Mouse (Mus musculus): ENCODE data around the gene Rhot2.

Gene Rhot2

DNA sequence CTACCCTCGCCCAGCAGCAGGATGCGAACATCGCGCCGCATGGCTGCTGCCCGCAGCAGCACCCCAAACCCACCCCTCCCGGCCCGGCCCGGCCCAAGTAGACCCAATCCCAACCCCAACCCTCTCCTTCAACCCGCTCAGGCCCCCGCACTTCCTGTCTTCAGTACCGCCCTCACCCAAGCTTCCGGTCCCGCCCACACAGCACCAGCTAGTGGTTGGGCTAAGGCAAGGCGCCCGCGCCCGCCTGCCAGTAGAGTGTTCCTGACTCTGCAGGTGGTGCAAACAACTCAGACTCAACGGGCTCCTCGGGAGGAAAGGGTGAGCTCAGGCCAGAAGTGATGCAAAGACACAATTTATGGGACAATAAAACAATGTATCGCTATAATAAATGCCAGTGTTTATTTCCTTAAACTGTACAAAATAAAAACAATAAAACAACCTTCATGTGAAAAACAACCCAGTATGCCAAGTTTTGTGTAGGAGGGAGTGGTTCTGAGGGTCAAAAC lies at the start of gene Rhot2:
TSS of gene Rhot2 (minus strand) at position 456 of the 506 bp plus-strand sequence.
- peak; percentile 75 for DNase-seq (ENCODE audit: low read depth, low spot score)

DNA sequence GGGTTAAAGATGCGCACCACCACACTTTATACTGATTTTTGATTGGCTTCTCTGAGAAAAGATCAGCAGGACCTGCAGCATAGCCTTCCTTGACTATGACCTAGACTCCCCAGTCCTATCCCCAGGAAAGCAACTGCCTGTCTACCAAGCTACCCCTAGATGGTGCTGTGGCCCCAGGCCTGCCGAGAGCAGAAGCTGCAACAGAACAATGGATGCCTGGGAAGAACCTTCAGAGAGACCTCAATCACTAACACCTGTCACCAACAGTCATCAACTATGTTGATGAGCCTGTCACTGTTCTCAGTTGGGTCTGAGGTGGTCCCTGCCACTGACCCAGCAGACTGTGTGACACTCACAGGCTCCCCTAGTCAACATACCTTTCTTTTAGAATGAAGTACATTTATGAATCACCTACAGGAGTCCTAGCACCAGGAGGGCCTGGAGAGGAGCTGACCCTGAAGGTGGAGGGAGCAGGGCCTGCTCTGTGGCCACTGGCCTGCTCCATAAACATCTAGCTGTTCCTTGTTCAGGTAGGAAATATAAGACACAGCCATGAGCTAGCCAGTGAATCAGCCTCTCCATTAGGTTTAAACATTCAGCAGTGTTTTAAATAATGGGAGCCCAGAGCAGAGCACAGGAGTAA lies 49.4 kb upstream of the Rhot2 start:
- no peak for DNase-seq (ENCODE audit: low read depth, low spot score)

DNA sequence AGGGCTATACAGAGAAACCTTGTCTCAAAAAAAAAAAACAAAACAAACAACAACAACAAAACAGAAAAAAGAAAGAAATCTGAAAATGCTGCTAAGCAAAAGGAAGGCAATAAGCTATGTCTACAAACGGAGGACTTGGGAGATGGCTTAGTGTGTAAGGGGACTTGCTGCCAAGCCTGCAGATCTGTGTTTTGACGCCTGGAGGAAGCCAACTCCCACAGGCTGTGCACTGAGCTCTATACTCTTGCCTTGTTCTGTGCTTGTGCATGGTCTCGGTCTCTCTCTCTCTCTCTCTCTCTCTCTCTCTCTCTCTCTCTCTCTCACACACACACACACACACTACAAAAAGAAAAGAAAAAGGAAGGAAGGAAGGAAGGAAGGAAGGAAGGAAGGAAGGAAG lies 44.2 kb upstream of the Rhot2 start:
- DNase-seq (ENCODE audit: low read depth, low spot score), result no peak

DNA sequence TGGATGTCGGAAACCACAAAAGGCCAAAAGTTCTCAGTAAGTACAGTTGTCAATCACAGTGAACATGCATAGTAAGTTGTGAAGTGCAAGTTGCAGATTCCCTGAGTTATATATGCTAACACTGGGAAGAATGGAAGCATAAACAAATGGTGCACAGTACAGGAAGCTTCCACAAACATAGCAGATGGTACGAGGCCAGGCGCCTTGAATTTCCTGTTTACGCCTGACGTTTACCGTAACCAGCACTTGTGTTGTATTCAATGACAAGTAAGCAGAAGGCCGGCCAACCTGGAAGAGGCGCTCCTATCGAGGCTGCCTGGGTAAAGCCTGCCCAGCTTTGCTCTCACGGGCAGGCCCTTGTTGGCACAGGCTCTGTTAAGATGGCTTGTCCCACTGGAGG lies 42.8 kb upstream of the Rhot2 start:
- DNase-seq (ENCODE audit: low read depth, low spot score), result no peak

DNA sequence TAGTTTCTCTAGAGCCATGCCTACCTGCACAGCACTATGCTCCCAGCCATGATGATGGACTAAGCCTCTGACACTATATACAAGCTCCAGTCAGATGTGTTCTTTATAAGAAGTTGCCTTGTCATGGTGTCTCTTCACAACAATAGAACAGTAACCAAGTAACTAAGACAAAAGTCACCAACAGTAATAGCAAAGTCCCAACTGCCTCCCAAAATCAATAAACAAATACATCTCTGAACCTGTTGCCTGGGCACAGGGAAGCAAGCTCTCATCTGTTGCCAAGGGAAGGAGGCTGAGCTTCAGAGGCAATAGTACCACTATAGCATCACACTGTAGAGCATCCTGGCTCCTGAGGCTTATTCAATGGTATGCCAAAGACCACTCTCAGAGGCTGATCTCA lies 42.2 kb upstream of the Rhot2 start:
- DNase-seq (ENCODE audit: low read depth, low spot score), result no peak

DNA sequence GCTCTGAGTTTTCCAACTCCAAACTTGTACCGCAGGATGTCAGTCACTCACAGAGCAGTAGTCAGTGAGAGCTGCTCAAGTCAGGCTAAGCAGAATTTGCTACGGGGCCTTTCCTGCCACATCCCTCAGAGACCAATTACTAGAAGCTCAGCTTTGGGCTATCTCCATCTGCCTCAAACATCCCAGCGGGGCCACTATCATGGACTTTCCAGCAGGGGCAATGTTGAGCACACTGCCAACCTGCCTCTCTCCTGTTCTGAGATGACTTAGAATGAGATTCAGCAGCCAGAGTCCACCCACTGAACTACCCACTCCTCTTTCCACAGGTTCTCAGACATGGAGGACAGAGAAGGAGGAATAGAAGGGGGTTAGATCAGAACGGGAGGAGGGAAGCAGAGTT lies 41.0 kb upstream of the Rhot2 start:
- no peak for DNase-seq (ENCODE audit: low read depth, low spot score)

DNA sequence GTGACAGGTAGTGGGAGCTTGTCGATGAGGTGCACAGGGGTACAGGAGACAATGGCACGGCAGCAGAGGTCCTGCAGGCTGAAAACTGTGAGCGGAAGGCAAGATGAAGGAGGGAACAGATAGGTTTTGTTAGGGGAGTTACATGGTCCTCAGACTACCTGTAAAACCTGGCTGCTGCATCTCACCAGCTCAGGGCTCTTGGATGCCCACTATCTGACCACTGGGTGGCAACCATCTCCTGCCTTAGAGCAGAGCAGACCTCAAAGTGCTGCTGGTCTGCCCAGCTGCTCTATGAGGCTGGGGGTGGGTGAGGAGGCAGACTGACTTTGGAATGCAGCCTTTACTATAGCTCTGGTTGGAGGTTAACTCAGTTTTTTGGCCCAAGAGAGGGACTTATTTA lies 39.2 kb upstream of the Rhot2 start:
- no peak for DNase-seq (ENCODE audit: low read depth, low spot score)

DNA sequence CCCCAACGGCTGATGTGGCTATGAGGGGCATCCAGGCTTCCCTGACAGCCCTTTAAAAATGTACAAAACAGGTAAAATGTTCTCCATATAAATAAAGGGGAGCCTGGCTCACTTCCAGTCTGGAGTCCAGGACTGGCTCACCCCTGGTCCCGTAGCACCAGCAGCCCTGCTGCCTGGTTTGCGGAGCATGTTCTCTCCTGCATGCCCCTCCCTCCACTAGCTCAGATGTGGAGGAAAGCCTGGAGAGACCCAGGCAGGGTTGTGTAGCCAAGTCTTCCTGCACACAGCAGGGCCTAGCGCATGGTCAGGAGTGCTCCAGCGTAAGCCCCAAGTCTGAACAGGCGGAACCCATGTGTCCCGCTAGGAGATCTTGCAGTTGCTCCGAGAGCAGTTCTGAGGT lies 38.6 kb upstream of the Rhot2 start:
- no peak for DNase-seq (ENCODE audit: low read depth, low spot score)

DNA sequence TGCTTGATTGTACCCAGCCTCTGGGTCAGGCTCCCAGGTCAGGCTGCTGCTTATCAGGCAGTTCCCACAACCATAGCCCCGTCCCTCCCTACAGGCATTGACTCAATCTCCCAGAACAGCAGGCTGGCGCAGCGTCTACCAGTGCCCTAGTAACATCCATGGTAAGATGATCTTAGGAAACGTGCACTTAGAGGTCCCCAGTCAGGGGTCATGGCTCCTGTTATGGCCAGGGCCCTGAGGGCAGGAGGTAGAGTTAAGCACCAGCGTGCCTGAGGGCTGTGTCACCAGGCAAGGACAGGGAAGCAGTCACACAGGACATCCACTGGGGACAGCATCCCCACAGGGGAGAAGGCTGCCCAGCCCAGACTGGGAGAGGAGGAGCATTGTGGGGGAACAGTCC lies 37.7 kb upstream of the Rhot2 start:
- no peak for DNase-seq (ENCODE audit: low read depth, low spot score)

DNA sequence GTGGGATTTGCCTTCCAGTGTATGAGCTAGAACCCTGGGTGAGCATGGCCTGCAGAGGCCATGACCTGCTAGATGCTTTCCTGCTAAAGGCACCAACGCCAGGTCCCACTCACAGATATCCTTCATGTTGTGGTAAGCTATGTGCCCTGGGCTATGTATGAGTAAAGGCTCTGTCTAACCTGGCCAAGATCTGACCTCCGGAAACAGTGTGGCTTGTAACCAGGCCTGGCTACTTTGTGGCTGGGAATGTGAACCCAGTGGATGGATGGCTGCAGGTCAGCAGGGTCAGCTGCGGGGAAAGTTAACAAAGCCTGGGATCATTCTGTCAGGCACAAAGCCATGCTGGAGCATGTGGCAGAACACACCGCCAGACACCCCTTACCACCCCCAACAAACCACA lies 37.0 kb upstream of the Rhot2 start:
- DNase-seq (ENCODE audit: low read depth, low spot score), result no peak

DNA sequence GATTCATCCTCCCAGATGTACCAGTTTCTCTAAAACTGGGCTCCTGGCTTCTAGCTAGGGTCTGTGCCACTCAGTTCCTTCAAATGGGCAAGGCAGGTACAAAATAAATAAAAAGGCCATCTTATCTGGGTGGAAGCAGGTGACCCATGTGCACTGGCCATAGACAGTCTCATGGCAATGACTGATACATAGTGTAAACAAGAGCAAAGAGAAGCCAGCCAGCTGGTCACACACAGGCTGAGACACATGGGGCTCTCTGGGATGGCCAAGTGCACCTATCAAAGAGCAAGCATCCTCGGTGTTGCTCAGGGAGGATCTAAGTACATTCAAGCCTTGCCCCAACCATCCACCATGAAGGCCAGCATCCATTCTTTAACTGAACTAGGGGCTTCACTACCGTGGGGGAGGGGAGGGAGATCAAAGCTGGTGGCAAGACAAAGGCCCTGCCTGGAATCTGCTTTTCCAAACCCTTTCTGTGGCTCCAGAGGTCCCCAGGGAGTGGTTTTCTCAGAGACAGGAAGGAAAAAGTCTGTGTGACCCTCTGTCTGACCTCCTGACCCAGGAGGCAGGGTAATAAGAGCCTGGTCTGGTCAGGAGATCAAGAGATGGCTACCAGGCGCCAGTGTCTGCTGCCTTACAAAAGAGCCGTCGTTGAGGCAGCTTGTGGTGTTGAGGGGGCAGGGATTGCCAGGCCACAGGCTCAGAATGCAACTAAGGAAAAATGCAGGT lies 36.4 kb upstream of the Rhot2 start:
- DNase-seq (ENCODE audit: low read depth, low spot score), result no peak

DNA sequence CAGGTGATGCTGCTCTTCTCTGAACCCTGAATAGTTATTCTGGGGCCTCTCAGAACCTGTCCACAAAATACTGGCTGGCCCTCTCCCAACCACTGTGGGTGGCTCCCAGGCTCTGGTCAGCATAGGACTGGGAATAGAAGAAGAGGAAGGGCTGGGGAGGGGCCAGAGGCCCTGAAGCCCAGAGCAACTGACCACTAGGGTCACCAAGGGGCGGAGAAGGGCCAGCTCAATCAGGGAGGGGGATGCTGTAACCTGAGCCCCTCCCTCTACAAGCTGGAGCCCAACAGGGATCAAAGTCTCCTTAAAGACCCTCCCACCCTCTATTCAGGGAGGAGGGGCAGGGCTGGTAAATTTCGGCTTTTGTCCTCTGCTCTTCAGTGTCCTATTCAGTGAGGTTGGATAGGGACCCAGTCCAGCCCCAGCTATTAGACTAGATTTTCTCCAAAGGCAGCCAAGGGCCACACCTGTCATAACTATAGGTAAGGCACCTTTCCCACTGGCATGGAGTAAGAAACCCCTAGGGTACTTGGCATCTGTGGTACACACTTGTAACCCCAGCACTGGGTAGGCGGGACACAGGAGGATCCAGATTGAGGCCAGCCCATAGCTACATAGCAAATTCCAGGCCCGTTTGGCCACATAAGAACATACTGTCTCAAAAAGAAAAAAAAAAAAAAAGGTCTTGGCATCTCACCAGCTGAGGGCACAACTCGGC lies 35.7 kb upstream of the Rhot2 start, which contains the start of gene Wfikkn1:
TSS of gene Wfikkn1 (minus strand) at position 663 of the 715 bp plus-strand sequence.
- no peak for DNase-seq (ENCODE audit: low read depth, low spot score)

DNA sequence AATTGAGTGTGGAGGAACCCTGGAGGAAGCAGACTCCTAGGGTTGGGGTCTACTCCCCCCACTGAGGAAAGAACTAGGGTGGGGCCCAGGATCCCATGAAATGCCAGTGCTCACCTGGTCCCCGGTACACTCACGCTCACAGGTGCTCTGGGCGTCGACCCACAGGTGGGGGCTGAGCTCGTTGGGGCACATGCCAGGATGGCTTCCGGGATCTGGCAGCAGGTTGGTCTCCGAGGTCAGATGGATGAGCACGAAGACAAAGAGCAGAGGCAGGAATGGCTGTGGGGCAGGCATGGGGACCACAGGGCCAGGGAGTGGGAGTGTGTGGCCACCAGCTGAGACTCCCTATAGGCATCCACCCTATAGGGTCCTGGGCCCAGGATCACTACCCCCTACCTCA lies 35.1 kb upstream of the Rhot2 start:
- DNase-seq (ENCODE audit: low read depth, low spot score), result no peak

DNA sequence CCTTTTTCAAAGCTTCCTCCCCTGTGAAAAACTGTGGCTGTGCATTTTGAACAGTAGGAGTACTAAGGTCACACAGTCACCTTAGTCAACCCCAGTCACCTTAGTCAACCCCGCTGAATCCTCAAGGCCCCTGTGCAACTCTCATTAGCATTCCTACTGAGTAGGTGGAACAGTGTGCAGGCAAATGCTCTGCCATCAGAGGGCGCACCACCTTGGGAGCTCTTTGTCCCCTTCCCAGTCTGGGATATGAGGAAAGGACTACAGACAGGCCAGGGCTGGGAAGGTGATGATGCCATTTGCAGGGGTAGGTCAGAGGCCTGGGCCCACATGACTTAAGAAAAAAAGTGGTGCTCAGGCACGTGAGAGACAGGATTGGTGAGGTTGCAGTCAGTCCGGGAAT lies 34.6 kb upstream of the Rhot2 start:
- DNase-seq (ENCODE audit: low read depth, low spot score), result no peak

DNA sequence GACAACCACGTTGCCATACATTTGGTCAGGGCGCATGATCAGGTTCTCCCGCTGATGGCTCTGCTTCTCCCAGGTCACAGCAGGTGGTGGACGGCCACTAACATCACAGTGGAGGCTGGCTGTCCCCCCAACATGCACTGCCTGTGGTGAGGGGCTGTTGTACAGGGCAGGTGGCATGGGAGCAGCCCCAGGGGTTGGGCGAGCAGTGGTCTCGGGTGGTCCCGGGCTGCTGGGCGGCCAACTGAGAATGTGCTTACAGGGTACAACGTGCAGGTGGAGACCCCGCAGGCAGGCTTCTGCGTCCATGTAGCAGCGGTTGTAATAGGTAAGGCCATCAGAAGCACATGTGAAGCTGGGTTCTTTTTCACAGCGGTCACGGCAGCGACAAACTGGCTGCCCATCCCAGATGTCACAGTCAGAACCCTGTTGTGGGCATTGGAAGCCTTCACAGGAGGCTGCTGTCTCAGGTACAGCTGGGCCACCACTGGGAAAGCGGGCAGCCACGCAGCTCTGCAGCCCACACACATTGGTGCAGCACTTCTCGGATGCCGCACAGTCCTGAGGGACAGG lies 34.0 kb upstream of the Rhot2 start:
- DNase-seq (ENCODE audit: low read depth, low spot score), result no peak

DNA sequence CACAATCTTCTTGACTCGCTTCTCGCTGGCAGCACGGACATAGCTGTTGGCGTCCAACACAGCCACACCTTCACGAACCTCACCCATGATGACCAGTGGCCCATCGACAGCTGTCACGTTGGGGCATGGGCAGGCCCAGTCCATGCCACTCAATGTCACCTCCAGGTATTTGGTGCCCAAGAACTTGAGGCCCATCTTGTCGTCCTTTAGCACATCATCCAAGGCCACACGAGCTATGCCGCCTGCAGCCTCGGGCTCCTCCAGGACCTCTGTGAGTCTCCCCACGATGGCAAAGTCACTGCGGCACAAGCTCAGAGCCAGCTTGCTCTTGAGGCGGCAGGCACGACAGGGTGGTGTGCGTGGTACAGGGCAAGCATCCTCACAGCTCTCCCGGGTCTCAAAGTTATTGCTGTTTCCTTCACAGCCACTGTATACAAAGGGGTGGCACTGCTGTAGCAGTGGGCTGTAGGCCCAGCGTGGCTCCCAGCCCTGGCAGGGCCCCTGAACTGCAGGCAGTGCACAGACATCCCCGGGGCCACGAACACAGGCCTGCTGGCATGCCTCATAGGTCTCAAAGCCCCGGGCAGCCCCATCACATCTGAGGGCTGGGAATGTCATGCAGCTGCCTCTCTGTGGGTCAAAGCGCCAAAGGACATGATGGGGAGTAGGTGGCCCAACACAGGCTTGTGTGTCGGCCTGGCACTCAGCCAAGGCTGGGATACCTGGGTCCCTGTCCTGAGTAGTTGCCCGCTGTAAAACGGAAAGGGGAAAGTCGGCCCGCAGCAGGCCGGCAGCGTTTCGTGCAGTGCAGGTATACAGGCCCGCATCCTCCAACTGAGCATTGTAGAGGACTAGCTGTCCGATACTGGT lies 33.3 kb upstream of the Rhot2 start:
- no peak for DNase-seq (ENCODE audit: low read depth, low spot score)

DNA sequence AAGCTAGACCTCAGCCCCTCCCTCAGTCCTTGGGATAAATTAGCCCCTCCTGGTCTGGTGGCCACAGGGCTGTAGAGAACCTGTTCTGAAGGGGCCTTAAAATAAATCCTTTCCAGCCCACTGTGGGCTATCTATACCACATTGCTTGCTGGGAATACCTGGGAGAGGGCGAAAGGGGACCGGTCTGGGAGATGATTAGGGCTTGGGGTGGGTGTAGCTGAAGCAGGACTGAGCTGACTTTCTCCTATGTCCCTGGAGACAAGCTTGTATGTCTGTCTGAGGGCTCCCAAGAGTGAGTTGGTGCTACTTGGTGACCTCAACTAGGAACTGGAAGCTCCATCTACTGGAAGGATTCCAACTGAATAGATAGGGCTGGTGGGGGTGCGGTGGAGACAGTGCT lies 32.4 kb upstream of the Rhot2 start:
- no peak for DNase-seq (ENCODE audit: low read depth, low spot score)

DNA sequence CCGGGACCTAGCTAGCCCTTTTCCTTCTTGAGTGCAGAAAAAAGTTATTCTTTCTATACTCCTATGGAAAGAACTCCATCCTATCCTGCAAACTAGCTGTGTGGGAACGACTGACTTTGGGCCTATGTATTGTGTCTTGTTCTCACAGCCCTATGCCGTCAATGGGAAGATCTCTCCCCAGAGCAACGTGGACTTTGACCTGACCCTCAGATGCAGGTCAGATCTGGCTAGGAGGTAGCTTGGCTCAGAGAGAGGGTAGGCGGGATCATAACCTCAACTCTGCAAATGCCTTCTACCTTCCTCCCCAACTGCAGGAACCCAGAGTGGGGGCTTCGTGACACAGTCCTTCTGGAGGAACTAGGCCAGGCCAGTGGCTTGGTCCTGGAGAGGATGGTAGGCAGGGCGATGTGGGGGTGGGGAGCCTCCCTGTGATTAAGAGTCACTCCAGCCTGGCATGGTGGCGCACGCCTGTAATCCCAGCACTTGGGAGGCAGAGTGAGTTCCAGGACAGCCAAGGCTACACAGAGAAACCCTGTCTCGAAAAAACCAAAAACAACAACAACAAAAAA lies 31.8 kb upstream of the Rhot2 start:
- DNase-seq (ENCODE audit: low read depth, low spot score), result no peak

DNA sequence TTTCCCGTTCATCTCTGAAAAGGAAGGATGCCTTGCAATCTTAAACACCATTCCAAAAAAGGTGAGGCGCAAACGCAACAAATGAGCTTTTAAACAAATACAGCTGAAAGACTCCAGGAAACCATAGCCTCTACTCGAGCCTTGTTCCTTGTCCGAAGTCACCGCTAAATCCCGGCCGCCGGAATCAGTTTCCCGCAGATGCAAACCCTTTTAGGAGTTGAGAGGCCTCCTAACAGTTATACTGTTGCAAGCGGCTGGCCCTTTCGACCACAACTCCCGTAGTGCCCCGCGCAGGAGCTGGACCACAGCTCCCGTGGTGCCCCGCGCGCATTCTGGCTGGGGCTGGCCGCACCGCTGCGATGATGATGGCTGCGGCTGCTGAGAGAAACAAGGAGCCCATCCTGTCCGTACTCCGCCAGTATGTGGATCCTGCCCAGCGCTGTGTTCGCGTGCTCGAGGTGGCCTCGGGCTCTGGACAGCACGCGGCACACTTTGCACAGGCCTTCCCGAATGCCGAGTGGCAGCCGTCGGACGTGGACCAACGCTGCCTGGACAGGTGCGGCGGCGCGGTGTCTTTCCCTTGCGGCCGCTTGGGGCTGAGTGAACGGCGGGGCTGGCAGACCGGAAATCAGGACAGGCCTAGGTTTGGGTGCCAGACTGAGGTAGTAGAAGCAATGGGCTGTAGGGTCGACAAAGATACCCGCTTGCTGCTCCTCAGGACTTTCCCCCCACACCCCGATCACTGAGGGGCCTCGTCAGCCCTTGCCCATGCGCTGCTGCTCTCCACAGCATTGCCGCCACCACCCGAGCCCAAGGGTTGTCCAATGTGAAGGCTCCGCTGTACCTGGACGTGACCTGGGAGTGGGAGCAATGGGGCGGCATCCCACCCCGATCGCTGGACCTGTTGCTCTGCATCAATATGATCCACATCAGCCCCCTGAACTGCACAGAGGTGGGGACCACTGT lies 30.8 kb upstream of the Rhot2 start:
- peak; percentile 77 for DNase-seq (ENCODE audit: low read depth, low spot score)

DNA sequence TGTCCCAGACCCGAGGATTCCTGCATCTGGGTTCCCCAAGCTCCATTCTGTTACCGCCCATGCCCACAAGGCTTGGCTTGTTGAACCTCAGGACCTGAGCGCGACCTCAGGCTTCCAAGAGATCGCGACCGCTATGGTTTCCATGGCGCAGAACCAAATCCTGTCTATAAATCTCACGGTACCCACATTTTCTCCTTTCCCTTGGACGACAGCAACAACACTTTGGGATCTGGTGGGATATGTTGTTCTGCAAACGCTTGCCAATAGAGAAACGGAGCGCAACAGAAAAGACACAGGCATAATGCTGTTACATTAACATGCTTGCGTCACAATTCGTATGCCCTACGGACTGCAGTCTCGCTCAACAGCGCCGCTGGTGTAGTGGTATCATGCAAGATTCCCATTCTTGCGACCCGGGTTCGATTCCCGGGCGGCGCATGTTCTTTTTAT lies 30.1 kb upstream of the Rhot2 start, which contains the start of gene Mettl26:
TSS of gene Mettl26 (plus strand) at position 354 of the 450 bp plus-strand sequence.
- DNase-seq (ENCODE audit: low read depth, low spot score), result peak; percentile 87

Data from brain, embryonic 18.5 days (tissue).